Comparison of ENCODE assay signal across 21 mouse cellular contexts in genomic region chr15:88399989-88400388, GRCm38 (mm10).
"Had no signal": no experiment of that assay in that cellular context is flagged by ENCODE, and none has a peak within 500 bp of the region (broad histone marks: within the 10 kb centered on the region; RNA-seq: fewer than 3 reads in every experiment).

No protein-coding gene starts in this region.

- H3K9ac ChIP-seq: liver, embryonic 12.5 days; liver, embryonic 14.5 days; lung, embryonic 14.5 days; midbrain, embryonic 13.5 days; midbrain, embryonic 15.5 days; neural tube, embryonic 13.5 days; neural tube, embryonic 15.5 days had no signal

- H3K4me1 ChIP-seq: liver, embryonic 12.5 days; megakaryocyte, embryonic 14.5 days had no signal

- ATAC-seq: liver, embryonic 12.5 days; midbrain, embryonic 15.5 days had no signal

- H3K27ac ChIP-seq: liver, embryonic 12.5 days; liver, embryonic 14.5 days; midbrain, embryonic 13.5 days; midbrain, embryonic 15.5 days; neural tube, embryonic 13.5 days; neural tube, embryonic 15.5 days had no signal

- H3K4me2 ChIP-seq: liver, embryonic 12.5 days; lung, embryonic 14.5 days; midbrain, embryonic 11.5 days; midbrain, embryonic 13.5 days; midbrain, embryonic 15.5 days; neural tube, embryonic 13.5 days; neural tube, embryonic 15.5 days had no signal

- H3K27me3 ChIP-seq: liver, embryonic 12.5 days; megakaryocyte, embryonic 14.5 days; midbrain, embryonic 13.5 days; midbrain, embryonic 15.5 days; neural tube, embryonic 13.5 days; neural tube, embryonic 15.5 days had no signal

- DNase-seq: liver; lung, adult 18-20 months; lung, embryonic 14.5 days; lung, postnatal 10 days; lung, postnatal 4 days; retina, postnatal 1 day; right cerebral cortex, adult 18-20 months; right cerebral cortex, postnatal 25 days; right cerebral cortex, postnatal 4 days; spleen, adult 18-20 months; thymus, postnatal 14 days; thymus, postnatal 36 days had no signal

- H3K4me3 ChIP-seq: liver, embryonic 12.5 days; megakaryocyte, embryonic 14.5 days; midbrain, embryonic 13.5 days; midbrain, embryonic 15.5 days; myocyte; neural tube, embryonic 13.5 days; neural tube, embryonic 15.5 days had no signal

- H3K36me3 ChIP-seq: liver, embryonic 12.5 days; midbrain, embryonic 13.5 days; midbrain, embryonic 15.5 days; neural tube, embryonic 13.5 days; neural tube, embryonic 15.5 days had no signal

- H3K9me3 ChIP-seq: midbrain, embryonic 13.5 days; midbrain, embryonic 15.5 days; neural tube, embryonic 13.5 days; neural tube, embryonic 15.5 days had no signal
